Mouse (Mus musculus): Measurements from ENCODE around the gene Klhl13. TPM values are rescaled to one million over a fixed set of nuclear protein-coding genes. Genes with fewer than 3 reads are reported as not detected.

The Klhl13 gene
- polyA plus RNA-seq, 1 experiment from 2014 or later = 10.5 TPM

DNA sequence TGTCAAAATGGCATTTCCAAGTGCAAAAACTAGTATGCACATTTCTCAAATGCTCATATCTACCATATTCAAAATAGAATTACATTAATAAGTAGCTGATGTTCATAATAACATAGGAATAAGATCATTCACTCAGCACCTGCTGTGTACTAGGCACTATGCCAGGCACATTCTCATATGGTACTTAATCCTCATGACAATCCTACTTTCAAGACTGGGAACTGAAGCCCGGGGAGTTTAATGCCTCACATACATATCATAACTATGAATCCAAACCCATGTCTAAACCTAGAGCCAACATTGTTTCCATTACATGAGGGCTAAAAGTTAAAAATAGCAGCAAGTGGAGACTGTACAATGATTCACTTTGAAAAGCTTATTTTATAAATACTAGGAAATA, 97.3 kb downstream of the Klhl13 start:
- Histone ChIP-seq H3K4me3 (ENCODE audit: low read depth, low read length) (no peak overlapping the region), H3K4me2 (replicated peaks; ENCODE audit: low read depth) (no peak overlapping the region), H3K27ac (replicated peaks) (no peak overlapping the region), H3K36me3 (ENCODE audit: control insufficient read depth, insufficient read depth, low read length) (no peaks in the 10 kb centered on the region), H3K9ac (ENCODE audit: low read length) (no peak overlapping the region), H3K4me1 (replicated peaks; ENCODE audit: control insufficient read depth, insufficient read depth) (no peaks in the 10 kb centered on the region), H3K9me3 (ENCODE audit: control insufficient read depth, low read length) (no peaks in the 10 kb centered on the region), H3K27me3 (ENCODE audit: control insufficient read depth, insufficient read depth, low read length) (no peaks in the 10 kb centered on the region)
- TF ChIP-seq EP300 (optimal IDR thresholded peaks at IDR 0.05) (no peak), CTCF (IDR thresholded peaks at IDR 0.05; ENCODE audit: low read depth) (no peak)
- no peak for DNase-seq (ENCODE audit: low spot score)
- no peak for ATAC-seq (ENCODE audit: low FRiP score, low TSS enrichment)
- WGBS = 42% methylated on average over 1 of the region's 1 CpGs

DNA sequence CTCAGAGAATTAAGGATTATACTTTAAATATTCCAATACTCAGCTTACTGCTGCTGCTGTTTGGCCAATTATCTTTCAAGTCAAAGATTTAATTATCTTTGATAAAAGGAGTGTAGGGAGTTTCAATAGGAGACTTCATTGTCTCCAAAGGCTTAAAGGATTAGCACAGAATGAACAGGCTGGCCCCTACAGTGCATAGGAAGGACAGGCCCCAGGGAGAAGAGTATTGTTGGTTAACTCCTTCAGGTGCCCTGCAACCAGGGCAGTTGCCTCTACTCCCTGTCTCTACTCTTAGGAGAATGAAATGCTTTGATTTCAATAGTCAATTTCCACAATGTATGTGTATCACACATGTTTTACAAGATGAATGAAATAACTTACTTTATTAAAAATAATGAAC, 116.1 kb downstream of the Klhl13 start:
- no peaks in the 10 kb centered on the region for H3K36me3 ChIP-seq (ENCODE audit: control insufficient read depth, insufficient read depth, low read length)
- H3K4me3 ChIP-seq (ENCODE audit: low read depth, low read length) = no peak overlapping the region
- no peak overlapping the region for H3K9ac ChIP-seq (ENCODE audit: low read length)
- no peak for DNase-seq (ENCODE audit: low spot score)
- no peak overlapping the region for H3K27ac ChIP-seq (replicated peaks)
- no peaks in the 10 kb centered on the region for H3K9me3 ChIP-seq (ENCODE audit: control insufficient read depth, low read length)
- no peak for ATAC-seq (ENCODE audit: low FRiP score, low TSS enrichment)
- H3K4me1 ChIP-seq (replicated peaks; ENCODE audit: control insufficient read depth, insufficient read depth) = no peaks in the 10 kb centered on the region
- no peak overlapping the region for H3K4me2 ChIP-seq (replicated peaks; ENCODE audit: low read depth)
- no peaks in the 10 kb centered on the region for H3K27me3 ChIP-seq (ENCODE audit: control insufficient read depth, insufficient read depth, low read length)
- no peak for TF ChIP-seq CTCF (IDR thresholded peaks at IDR 0.05; ENCODE audit: low read depth)
- TF ChIP-seq EP300 (optimal IDR thresholded peaks at IDR 0.05) = no peak
